Mouse (Mus musculus) lung, embryonic 14.5 days (tissue): Measurements from ENCODE around the gene Enox1. TPM values are rescaled to one million over a fixed set of nuclear protein-coding genes. Genes with fewer than 3 reads are reported as not detected.

ENCODE experiments used
- ATAC-seq: fragments of 200-750 bp; cut with Nextera tagmentation; 2 replicates; pipeline ENCODE4 v1.8.0; 2017; ENCODE audit warnings: mild to moderate bottlenecking, moderate TSS enrichment, moderate library complexity; ENCODE audit not compliant: insufficient read depth
- DNase-seq: peaks from one replicate; pipeline ENCODE4 v3.0.0-alpha.2; 2015
- H3K27ac ChIP-seq: fragments of 300-500 bp; sonication (generic); 2 replicates; pipeline ENCODE4 v1.5.1; 2014; ENCODE audit warnings: low read depth, mild to moderate bottlenecking, moderate library complexity
- H3K27me3 ChIP-seq: fragments of 300-500 bp; sonication (generic); 2 replicates; pipeline ENCODE4 v1.6.1; 2014; ENCODE audit warnings: low read length, control low read depth; ENCODE audit not compliant: insufficient read depth
- H3K36me3 ChIP-seq: fragments of 300-500 bp; sonication (generic); 2 replicates; pipeline ENCODE4 v1.6.1; 2014; ENCODE audit warnings: control low read depth; ENCODE audit not compliant: insufficient read depth
- H3K4me1 ChIP-seq: fragments of 300-500 bp; sonication (generic); 2 replicates; pipeline ENCODE4 v1.6.1; 2014; ENCODE audit warnings: antibody characterized with exemption, control low read depth; ENCODE audit not compliant: insufficient read depth
- H3K4me2 ChIP-seq: fragments of 300-500 bp; sonication (generic); 2 replicates; pipeline ENCODE4 v1.6.1; 2014; ENCODE audit warnings: mild to moderate bottlenecking
- H3K4me3 ChIP-seq: fragments of 300-500 bp; sonication (generic); 2 replicates; pipeline ENCODE4 v1.5.1; 2014; ENCODE audit warnings: low read depth, low read length
- H3K9ac ChIP-seq: fragments of 300-500 bp; sonication (generic); 2 replicates; pipeline ENCODE4 v1.6.1; 2014
- H3K9me3 ChIP-seq: fragments of 300-500 bp; sonication (generic); 2 replicates; pipeline ENCODE4 v1.6.1; 2016; ENCODE audit warnings: low read depth, low read length, control low read depth
- CTCF ChIP-seq: IDR thresholded peaks from 2 replicates; pipeline ENCODE4 v1.5.1; 2016; ENCODE audit warnings: antibody characterized with exemption, low read depth
- whole genome bisulfite sequencing: fragments of 180-500 bp; shearing (Covaris S2); extraction: QIAGEN DNeasy Blood & Tissue Kit; methylation state at CpG from one replicate; pipeline ENCODE4 v1.1.7; 2014; 5-methylcytosine and 5-hydroxymethylcytosine counted together
- polyA plus RNA-seq: library from polyadenylated mRNA; unstranded; fragments of >200 nt; fragmentation: Nextera tagmentation; extraction: Ambion mirVana; gene quantifications from 2 replicates; pipeline ENCODE4 v1.2.1, GENCODE M21; 2014

The Enox1 gene
- polyA plus RNA-seq, 1 experiment from 2014 or later = 2.8 TPM

- DNase-seq (no peak), ATAC-seq (no peak)
- no peaks in the 10 kb centered on the region for H3K4me1 ChIP-seq
- H3K9ac ChIP-seq = no peak overlapping the region
- no peaks in the 10 kb centered on the region for H3K9me3 ChIP-seq
- no peak overlapping the region for H3K4me3 ChIP-seq
- no peak for TF ChIP-seq CTCF
- H3K27me3 ChIP-seq = no peaks in the 10 kb centered on the region
- no peak overlapping the region for H3K27ac ChIP-seq
- no peak overlapping the region for H3K4me2 ChIP-seq
- WGBS = 91% methylated on average over 6 of the region's 6 CpGs
- no peaks in the 10 kb centered on the region for H3K36me3 ChIP-seq
These were observed 334.1 kb downstream of the Enox1 start for GRCm38 (mm10) chr14:77490699-77491098.

DNA sequence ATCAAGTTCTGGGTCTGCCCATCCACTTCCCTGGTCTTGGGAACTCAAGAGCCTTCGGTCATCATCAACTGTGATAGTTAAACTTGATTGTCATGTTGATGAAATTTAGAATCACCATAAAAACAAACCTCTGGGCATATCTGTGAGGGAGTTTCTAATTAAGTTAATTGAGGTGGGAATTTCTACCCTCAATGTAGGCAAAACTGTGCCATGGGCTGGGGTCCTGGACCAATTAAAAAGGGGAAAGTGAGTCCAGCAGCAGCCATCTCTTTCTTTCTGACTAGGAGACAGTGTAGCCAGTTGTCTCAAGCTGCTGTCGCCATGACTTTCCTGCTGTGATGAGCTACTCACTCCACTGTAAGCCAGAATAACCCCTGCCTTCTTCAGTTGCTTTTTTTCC, 335.2 kb downstream of the Enox1 start:
- Histone ChIP-seq H3K27me3 (no peaks in the 10 kb centered on the region), H3K9ac (no peak overlapping the region), H3K4me1 (no peaks in the 10 kb centered on the region), H3K4me3 (no peak overlapping the region), H3K9me3 (no peaks in the 10 kb centered on the region), H3K27ac (no peak overlapping the region), H3K4me2 (no peak overlapping the region), H3K36me3 (no peaks in the 10 kb centered on the region)
- WGBS = 84% methylated on average over 2 of the region's 2 CpGs
- DNase-seq (no peak), ATAC-seq (no peak)
- TF ChIP-seq CTCF = no peak

DNA sequence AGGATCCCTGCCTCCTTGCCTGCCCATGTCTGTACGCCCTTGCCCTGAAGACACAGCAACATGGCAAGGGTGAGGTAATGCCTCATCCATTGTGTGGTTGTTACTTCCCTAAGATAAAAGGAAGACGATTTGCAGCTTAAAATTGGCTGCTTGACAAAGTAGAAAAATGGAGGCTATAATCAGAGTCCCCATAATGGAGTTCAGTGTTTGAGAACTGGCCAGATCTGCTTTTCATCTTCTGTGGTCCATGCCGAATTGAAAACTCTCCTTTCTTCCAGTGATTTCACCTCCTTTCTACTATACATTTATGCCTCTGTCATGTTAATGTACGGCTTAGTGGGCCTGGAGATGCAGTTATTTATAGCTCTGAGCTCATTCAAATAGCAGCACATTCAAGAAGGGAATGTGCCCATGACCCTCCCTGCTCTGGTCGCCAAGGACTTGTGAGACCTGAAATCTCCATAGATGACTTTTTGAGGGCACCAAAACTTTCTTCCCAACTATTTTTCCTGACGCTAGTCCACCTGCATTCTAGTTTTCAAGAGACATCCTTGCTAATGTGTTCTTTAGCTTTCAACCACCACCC, 343.5 kb downstream of the Enox1 start:
- Histone ChIP-seq H3K4me1 (no peaks in the 10 kb centered on the region), H3K27me3 (no peaks in the 10 kb centered on the region), H3K9ac (no peak overlapping the region), H3K4me2 (no peak overlapping the region), H3K36me3 (no peaks in the 10 kb centered on the region), H3K27ac (no peak overlapping the region), H3K9me3 (no peaks in the 10 kb centered on the region), H3K4me3 (no peak overlapping the region)
- TF ChIP-seq CTCF = no peak
- ATAC-seq (no peak), DNase-seq (no peak)
- 65% methylated on average over 6 of the region's 6 CpGs for WGBS

GRCm38 (mm10) chr14:77504458-77505135, 348.0 kb downstream of the Enox1 start:
- no peak for TF ChIP-seq CTCF
- no peak overlapping the region for H3K9ac ChIP-seq
- 48% methylated on average over 12 of the region's 12 CpGs for WGBS
- H3K27ac ChIP-seq = no peak overlapping the region
- H3K4me3 ChIP-seq = no peak overlapping the region
- no peaks in the 10 kb centered on the region for H3K4me1 ChIP-seq
- no peaks in the 10 kb centered on the region for H3K27me3 ChIP-seq
- no peaks in the 10 kb centered on the region for H3K36me3 ChIP-seq
- H3K9me3 ChIP-seq = no peaks in the 10 kb centered on the region
- no peak overlapping the region for H3K4me2 ChIP-seq
- ATAC-seq (no peak), DNase-seq (no peak)

GRCm38 (mm10) chr14:77506341-77506740, 349.8 kb downstream of the Enox1 start:
- H3K9me3 ChIP-seq = no peaks in the 10 kb centered on the region
- TF ChIP-seq CTCF = no peak

DNA sequence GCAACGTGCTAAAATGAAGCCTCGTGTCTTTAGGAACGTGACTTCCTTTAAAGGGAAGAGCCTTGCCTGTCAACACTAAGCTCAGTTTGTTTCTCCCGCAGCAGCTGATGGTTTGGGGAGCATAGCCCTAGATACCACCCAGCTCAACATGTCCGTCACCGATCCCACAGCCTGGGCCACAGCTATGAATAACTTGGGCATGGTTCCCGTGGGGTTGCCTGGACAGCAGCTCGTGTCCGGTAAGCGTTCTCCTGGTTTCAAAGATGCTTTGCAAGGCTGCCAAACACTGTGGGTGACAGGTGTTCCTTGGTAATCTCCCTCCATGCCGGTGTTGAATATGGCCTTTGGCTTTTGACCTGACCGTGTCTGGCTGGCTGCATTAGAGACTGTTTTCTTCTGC, 351.5 kb downstream of the Enox1 start:
- TF ChIP-seq CTCF = no peak
- Histone ChIP-seq H3K27ac (no peak overlapping the region), H3K9me3 (no peaks in the 10 kb centered on the region), H3K9ac (no peak overlapping the region), H3K4me2 (no peak overlapping the region), H3K36me3 (no peaks in the 10 kb centered on the region), H3K27me3 (no peaks in the 10 kb centered on the region), H3K4me3 (no peak overlapping the region), H3K4me1 (no peaks in the 10 kb centered on the region)
- ATAC-seq (no peak), DNase-seq (no peak)
- WGBS = 51% methylated on average over 12 of the region's 12 CpGs

More at GRCm38 (mm10) chr14:77506341-77506740, 349.8 kb downstream of the Enox1 start:
- no peak overlapping the region for H3K4me2 ChIP-seq
- WGBS = 61% methylated on average over 9 of the region's 9 CpGs
- ATAC-seq = no peak
- H3K4me3 ChIP-seq = no peak overlapping the region
- H3K27me3 ChIP-seq = no peaks in the 10 kb centered on the region
- H3K27ac ChIP-seq = no peak overlapping the region
- H3K4me1 ChIP-seq = no peaks in the 10 kb centered on the region
- no peak for DNase-seq
- no peak overlapping the region for H3K9ac ChIP-seq
- H3K36me3 ChIP-seq = no peaks in the 10 kb centered on the region

GRCm38 (mm10) chr14:77509042-77509441, 352.5 kb downstream of the Enox1 start:
- WGBS = 67% methylated on average over 6 of the region's 6 CpGs
- H3K27me3 ChIP-seq = no peaks in the 10 kb centered on the region

More at GRCm38 (mm10) chr14:77509042-77509441, 352.5 kb downstream of the Enox1 start:
- DNase-seq (no peak), ATAC-seq (no peak)
- no peak overlapping the region for H3K27ac ChIP-seq
- H3K4me3 ChIP-seq = no peak overlapping the region
- no peaks in the 10 kb centered on the region for H3K9me3 ChIP-seq
- no peaks in the 10 kb centered on the region for H3K36me3 ChIP-seq
- H3K9ac ChIP-seq = no peak overlapping the region
- H3K4me1 ChIP-seq = no peaks in the 10 kb centered on the region
- no peak overlapping the region for H3K4me2 ChIP-seq
- no peak for TF ChIP-seq CTCF
